Mouse (Mus musculus): ENCODE data around the gene Foxl1. TPM values are rescaled to one million over a fixed set of nuclear protein-coding genes. Genes with fewer than 3 reads are reported as not detected.
A peak's percentile ranks its signal among the peaks of the same experiment; 100 is the strongest.

The Foxl1 gene
- polyA plus RNA-seq, 1 experiment from 2014 or later, result 0.88 TPM

GRCm38 (mm10) chr8:121085561-121085960, 42.2 kb upstream of the Foxl1 start:
- no peak for ATAC-seq
- Histone ChIP-seq H3K4me1 (ENCODE audit: insufficient read depth, low read depth, low read length) (no peaks in the 10 kb centered on the region; the same call in 1 of the 2 replicates), H3K9ac (replicated peaks; ENCODE audit: low read depth) (peak overlapping the region; percentile 67), H3K9me3 (ENCODE audit: low read length) (no peaks in the 10 kb centered on the region), H3K36me3 (ENCODE audit: insufficient read depth, low read length) (no peaks in the 10 kb centered on the region), H3K4me3 (ENCODE audit: low read depth, low read length) (peak overlapping the region; percentile 74), H3K4me2 (replicated peaks; ENCODE audit: low read depth, low read length) (peak overlapping the region; percentile 79), H3K27me3 (replicated peaks; ENCODE audit: insufficient read depth, low read length) (peaks cover 36% of the 10 kb centered on the region), H3K27ac (ENCODE audit: low read length) (peak overlapping the region; percentile 95)
- 24% methylated on average over 3 of the region's 3 CpGs for WGBS
- TF ChIP-seq CTCF (IDR thresholded peaks at IDR 0.05), result no peak
- TF ChIP-seq EP300 (IDR thresholded peaks at IDR 0.05), result no peak
- no peak for DNase-seq (ENCODE audit: low spot score)

GRCm38 (mm10) chr8:121086004-121086900, 41.5 kb upstream of the Foxl1 start:
- no peak for ATAC-seq
- Histone ChIP-seq H3K36me3 (ENCODE audit: insufficient read depth, low read length) (no peaks in the 10 kb centered on the region), H3K4me2 (replicated peaks; ENCODE audit: low read depth, low read length) (peak overlapping the region; percentile 79), H3K4me1 (ENCODE audit: insufficient read depth, low read depth, low read length) (no peaks in the 10 kb centered on the region; the same call in 1 of the 2 replicates), H3K27ac (ENCODE audit: low read length) (peak overlapping the region; percentile 95), H3K9ac (replicated peaks; ENCODE audit: low read depth) (peak overlapping the region; percentile 67), H3K27me3 (replicated peaks; ENCODE audit: insufficient read depth, low read length) (peaks cover 30% of the 10 kb centered on the region), H3K4me3 (ENCODE audit: low read depth, low read length) (peak overlapping the region; percentile 74), H3K9me3 (ENCODE audit: low read length) (no peaks in the 10 kb centered on the region)
- no peak for DNase-seq (ENCODE audit: low spot score)
- WGBS, result 15% methylated on average over 19 of the region's 19 CpGs
- no peak for TF ChIP-seq EP300 (IDR thresholded peaks at IDR 0.05)
- TF ChIP-seq CTCF (IDR thresholded peaks at IDR 0.05), result peak; percentile 8; the same call in 1 of the 2 replicates

- Histone ChIP-seq H3K27ac (ENCODE audit: low read length) (peak overlapping the region; percentile 68), H3K9ac (replicated peaks; ENCODE audit: low read depth) (peak overlapping the region; percentile 67), H3K27me3 (replicated peaks; ENCODE audit: insufficient read depth, low read length) (peaks cover 26% of the 10 kb centered on the region), H3K4me3 (ENCODE audit: low read depth, low read length) (peak overlapping the region; percentile 74), H3K4me1 (ENCODE audit: insufficient read depth, low read depth, low read length) (peaks cover 4% of the 10 kb centered on the region), H3K36me3 (ENCODE audit: insufficient read depth, low read length) (no peaks in the 10 kb centered on the region), H3K9me3 (ENCODE audit: low read length) (no peaks in the 10 kb centered on the region), H3K4me2 (replicated peaks; ENCODE audit: low read depth, low read length) (peak overlapping the region; percentile 79)
- 12% methylated on average over 8 of the region's 8 CpGs for WGBS
- no peak for ATAC-seq
- DNase-seq (ENCODE audit: low spot score), result no peak
- TF ChIP-seq CTCF (IDR thresholded peaks at IDR 0.05) (no peak), EP300 (IDR thresholded peaks at IDR 0.05) (peak; percentile 9; the same call in 1 of the 2 replicates)
Observed at GRCm38 (mm10) chr8:121088281-121088680, 39.5 kb upstream of the Foxl1 start.

- H3K36me3 ChIP-seq (ENCODE audit: insufficient read depth, low read length), result no peaks in the 10 kb centered on the region
- ATAC-seq, result no peak
- H3K9me3 ChIP-seq (ENCODE audit: low read length), result no peaks in the 10 kb centered on the region
- peak overlapping the region; percentile 74 for H3K4me3 ChIP-seq (ENCODE audit: low read depth, low read length)
- peak overlapping the region; percentile 79 for H3K4me2 ChIP-seq (replicated peaks; ENCODE audit: low read depth, low read length)
- peak overlapping the region; percentile 67 for H3K9ac ChIP-seq (replicated peaks; ENCODE audit: low read depth)
- DNase-seq (ENCODE audit: low spot score), result no peak
- peaks cover 22% of the 10 kb centered on the region for H3K27me3 ChIP-seq (replicated peaks; ENCODE audit: insufficient read depth, low read length)
- WGBS, result 8% methylated on average over 35 of the region's 40 CpGs
- peak overlapping the region; percentile 68 for H3K27ac ChIP-seq (ENCODE audit: low read length)
- TF ChIP-seq CTCF (IDR thresholded peaks at IDR 0.05), result no peak
- TF ChIP-seq EP300 (IDR thresholded peaks at IDR 0.05), result no peak
- peaks cover 4% of the 10 kb centered on the region for H3K4me1 ChIP-seq (ENCODE audit: insufficient read depth, low read depth, low read length)
Observed at GRCm38 (mm10) chr8:121088871-121089630, 38.7 kb upstream of the Foxl1 start.

GRCm38 (mm10) chr8:121089631-121090380, 37.9 kb upstream of the Foxl1 start:
- Histone ChIP-seq H3K36me3 (ENCODE audit: insufficient read depth, low read length) (no peaks in the 10 kb centered on the region), H3K4me3 (ENCODE audit: low read depth, low read length) (peak overlapping the region; percentile 74), H3K4me2 (replicated peaks; ENCODE audit: low read depth, low read length) (peak overlapping the region; percentile 79), H3K9ac (replicated peaks; ENCODE audit: low read depth) (peak overlapping the region; percentile 67), H3K9me3 (ENCODE audit: low read length) (no peaks in the 10 kb centered on the region), H3K4me1 (ENCODE audit: insufficient read depth, low read depth, low read length) (peaks cover 4% of the 10 kb centered on the region), H3K27ac (ENCODE audit: low read length) (peak overlapping the region; percentile 68), H3K27me3 (replicated peaks; ENCODE audit: insufficient read depth, low read length) (peaks cover 14% of the 10 kb centered on the region; the same call in 1 of the 2 replicates)
- TF ChIP-seq CTCF (IDR thresholded peaks at IDR 0.05) (no peak), EP300 (IDR thresholded peaks at IDR 0.05) (no peak)
- 13% methylated on average over 32 of the region's 32 CpGs for WGBS
- ATAC-seq (peak; percentile 5), DNase-seq (ENCODE audit: low spot score) (no peak)
